Mouse (Mus musculus): ENCODE results near the gene Txnrd2.
A peak's percentile ranks its signal among the peaks of the same experiment; 100 is the strongest.

Gene Txnrd2

GRCm38 (mm10) chr16:18393595-18393994 lies 32.6 kb upstream of the Txnrd2 start:
- DNase-seq (ENCODE audit: extremely low read depth, low read depth), result no peak

- no peak for DNase-seq (ENCODE audit: extremely low read depth, low read depth)
Measured at GRCm38 (mm10) chr16:18394056-18394455, 32.1 kb upstream of the Txnrd2 start.

- no peak for DNase-seq (ENCODE audit: extremely low read depth, low read depth)
Measured at GRCm38 (mm10) chr16:18394777-18395619, 31.2 kb upstream of the Txnrd2 start.

GRCm38 (mm10) chr16:18395620-18396036 lies 30.6 kb upstream of the Txnrd2 start:
- no peak for DNase-seq (ENCODE audit: extremely low read depth, low read depth)

GRCm38 (mm10) chr16:18396201-18396600 lies 30.0 kb upstream of the Txnrd2 start:
- DNase-seq (ENCODE audit: extremely low read depth, low read depth), result no peak

GRCm38 (mm10) chr16:18396791-18397621 lies 29.2 kb upstream of the Txnrd2 start:
- no peak for DNase-seq (ENCODE audit: extremely low read depth, low read depth)

GRCm38 (mm10) chr16:18400028-18400427 lies 26.2 kb upstream of the Txnrd2 start:
- DNase-seq (ENCODE audit: extremely low read depth, low read depth), result no peak

GRCm38 (mm10) chr16:18400472-18401216 lies 25.5 kb upstream of the Txnrd2 start:
- DNase-seq (ENCODE audit: extremely low read depth, low read depth), result no peak

- no peak for DNase-seq (ENCODE audit: extremely low read depth, low read depth)
Measured at GRCm38 (mm10) chr16:18403285-18403684, 22.9 kb upstream of the Txnrd2 start.

- DNase-seq (ENCODE audit: extremely low read depth, low read depth), result no peak
Measured at GRCm38 (mm10) chr16:18405091-18405854, 20.9 kb upstream of the Txnrd2 start.

GRCm38 (mm10) chr16:18405876-18406275 lies 20.3 kb upstream of the Txnrd2 start:
- DNase-seq (ENCODE audit: extremely low read depth, low read depth), result no peak

GRCm38 (mm10) chr16:18406293-18406692 lies 19.9 kb upstream of the Txnrd2 start:
- no peak for DNase-seq (ENCODE audit: extremely low read depth, low read depth)

- no peak for DNase-seq (ENCODE audit: extremely low read depth, low read depth)
Measured at GRCm38 (mm10) chr16:18407912-18408311, 18.3 kb upstream of the Txnrd2 start.

- DNase-seq (ENCODE audit: extremely low read depth, low read depth), result no peak
Measured at GRCm38 (mm10) chr16:18409776-18410175, 16.4 kb upstream of the Txnrd2 start.

GRCm38 (mm10) chr16:18410418-18410817 lies 15.8 kb upstream of the Txnrd2 start:
- DNase-seq (ENCODE audit: extremely low read depth, low read depth), result no peak

- no peak for DNase-seq (ENCODE audit: extremely low read depth, low read depth)
Measured at GRCm38 (mm10) chr16:18411026-18411649, 15.0 kb upstream of the Txnrd2 start.

- no peak for DNase-seq (ENCODE audit: extremely low read depth, low read depth)
Measured at GRCm38 (mm10) chr16:18411802-18412476, 14.2 kb upstream of the Txnrd2 start.

- peak; percentile 39 for DNase-seq (ENCODE audit: extremely low read depth, low read depth)
Measured at GRCm38 (mm10) chr16:18413032-18413816, 13.0 kb upstream of the Txnrd2 start.
